Mouse (Mus musculus) embryo, embryonic 10.5 days (tissue): ENCODE data around the gene Clcnka.

Source experiments
- DNase-seq: peaks from one replicate; pipeline ENCODE4 v3.0.0-alpha.2; 2015; ENCODE audit warnings: low spot score

Clcnka gene

GRCm38 (mm10) chr4:141421423-141421822 is 22.9 kb upstream of the Clcnka start:
- DNase-seq: no peak

GRCm38 (mm10) chr4:141420886-141421285 is 22.4 kb upstream of the Clcnka start:
- no peak for DNase-seq

GRCm38 (mm10) chr4:141420192-141420829 is 21.8 kb upstream of the Clcnka start, which contains the start of gene Hspb7:
TSS of gene Hspb7 (plus strand) at chr4:141420779.
- DNase-seq: no peak

GRCm38 (mm10) chr4:141419398-141420191 is 21.1 kb upstream of the Clcnka start:
- no peak for DNase-seq

GRCm38 (mm10) chr4:141415924-141416323 is 17.4 kb upstream of the Clcnka start, which contains the start of gene Clcnkb:
TSS of gene Clcnkb (minus strand) at chr4:141416014.
- DNase-seq: no peak

- no peak for DNase-seq
Measured at GRCm38 (mm10) chr4:141411430-141411992, 13.0 kb upstream of the Clcnka start.

GRCm38 (mm10) chr4:141408577-141408976 is 10.1 kb upstream of the Clcnka start:
- DNase-seq: no peak

GRCm38 (mm10) chr4:141406516-141407299 is 8.2 kb upstream of the Clcnka start:
- DNase-seq: peak; percentile 59

GRCm38 (mm10) chr4:141405314-141405622 is 6.7 kb upstream of the Clcnka start:
- no peak for DNase-seq

GRCm38 (mm10) chr4:141404518-141405313 is 6.2 kb upstream of the Clcnka start:
- DNase-seq: peak; percentile 92

GRCm38 (mm10) chr4:141400171-141400570 is 1.6 kb upstream of the Clcnka start:
- no peak for DNase-seq

GRCm38 (mm10) chr4:141397861-141398260 is 663 bp downstream of the Clcnka start:
- no peak for DNase-seq

GRCm38 (mm10) chr4:141394751-141395150 is 3.8 kb downstream of the Clcnka start:
- peak; percentile 29 for DNase-seq

- DNase-seq: no peak
Measured at GRCm38 (mm10) chr4:141391293-141391692, 7.2 kb downstream of the Clcnka start.

GRCm38 (mm10) chr4:141389366-141390150 is 9.0 kb downstream of the Clcnka start:
- DNase-seq: no peak

GRCm38 (mm10) chr4:141387933-141388332 is 10.6 kb downstream of the Clcnka start:
- no peak for DNase-seq

GRCm38 (mm10) chr4:141387093-141387784 is 11.3 kb downstream of the Clcnka start:
- peak; percentile 90 for DNase-seq

- no peak for DNase-seq
Measured at GRCm38 (mm10) chr4:141386150-141386549, 12.4 kb downstream of the Clcnka start.

- peak; percentile 88 for DNase-seq
Measured at GRCm38 (mm10) chr4:141385275-141385674, 13.2 kb downstream of the Clcnka start.

- peak; percentile 61 for DNase-seq
Measured at GRCm38 (mm10) chr4:141382406-141382805, 16.1 kb downstream of the Clcnka start.
